Mouse (Mus musculus): Measurements from ENCODE around the gene Xpo5.

Xpo5 gene

GRCm38 (mm10) chr17:46202421-46203071 lies at the start of gene Xpo5, which contains the start of gene Polh:
Gene Xpo5 (plus strand): TSS chr17:46202782.
Gene Polh (minus strand): TSS chr17:46202645.
- peak; percentile 89 to 94 for DNase-seq (ENCODE audit: low spot score in 2 of 2)

- peak; percentile 88 to 90 for DNase-seq (ENCODE audit: low spot score in 2 of 2)
Observed at GRCm38 (mm10) chr17:46152847-46153782, 49.5 kb upstream of the Xpo5 start, which contains the start of gene Mad2l1bp. Gene Mad2l1bp (minus strand): TSS chr17:46153553.

- no peak for DNase-seq (ENCODE audit: low spot score in 2 of 2)
Observed at GRCm38 (mm10) chr17:46154336-46154735, 48.2 kb upstream of the Xpo5 start.

GRCm38 (mm10) chr17:46156680-46157079 lies 45.9 kb upstream of the Xpo5 start:
- no peak for DNase-seq (ENCODE audit: low spot score in 2 of 2)

GRCm38 (mm10) chr17:46157131-46157530 lies 45.5 kb upstream of the Xpo5 start:
- DNase-seq (ENCODE audit: low spot score in 2 of 2) = no peak

GRCm38 (mm10) chr17:46159236-46159635 lies 43.3 kb upstream of the Xpo5 start:
- no peak for DNase-seq (ENCODE audit: low spot score in 2 of 2)

- DNase-seq (ENCODE audit: low spot score in 2 of 2) = peak; percentile 88 to 93
Observed at GRCm38 (mm10) chr17:46160090-46160662, 42.4 kb upstream of the Xpo5 start.

GRCm38 (mm10) chr17:46160686-46161085 lies 41.9 kb upstream of the Xpo5 start, which contains the start of gene Gtpbp2:
Gene Gtpbp2 (plus strand): TSS chr17:46161032.
- DNase-seq (ENCODE audit: low spot score in 2 of 2) = peak; percentile 93 to 96

- no peak for DNase-seq (ENCODE audit: low spot score in 2 of 2)
Observed at GRCm38 (mm10) chr17:46161179-46161578, 41.4 kb upstream of the Xpo5 start.

GRCm38 (mm10) chr17:46161710-46162109 lies 40.9 kb upstream of the Xpo5 start:
- DNase-seq (ENCODE audit: low spot score in 2 of 2) = no peak

GRCm38 (mm10) chr17:46162551-46162950 lies 40.0 kb upstream of the Xpo5 start:
- no peak for DNase-seq (ENCODE audit: low spot score in 2 of 2)

GRCm38 (mm10) chr17:46162951-46163421 lies 39.6 kb upstream of the Xpo5 start:
- DNase-seq (ENCODE audit: low spot score in 2 of 2) = peak; percentile 64 to 65

- DNase-seq (ENCODE audit: low spot score in 2 of 2) = no peak
Observed at GRCm38 (mm10) chr17:46164301-46164700, 38.3 kb upstream of the Xpo5 start.

- no peak for DNase-seq (ENCODE audit: low spot score in 2 of 2)
Observed at GRCm38 (mm10) chr17:46164791-46165190, 37.8 kb upstream of the Xpo5 start.

- DNase-seq (ENCODE audit: low spot score in 2 of 2) = no peak
Observed at GRCm38 (mm10) chr17:46165460-46165859, 37.1 kb upstream of the Xpo5 start.

- no peak for DNase-seq (ENCODE audit: low spot score in 2 of 2)
Observed at GRCm38 (mm10) chr17:46166270-46166669, 36.3 kb upstream of the Xpo5 start.

- no peak for DNase-seq (ENCODE audit: low spot score in 2 of 2)
Observed at GRCm38 (mm10) chr17:46167014-46167413, 35.6 kb upstream of the Xpo5 start.

GRCm38 (mm10) chr17:46168318-46168717 lies 34.3 kb upstream of the Xpo5 start:
- no peak for DNase-seq (ENCODE audit: low spot score in 2 of 2)

- DNase-seq (ENCODE audit: low spot score in 2 of 2) = no peak
Observed at GRCm38 (mm10) chr17:46168768-46169167, 33.8 kb upstream of the Xpo5 start.

- peak in 1 of 2 experiments; percentile 63 for DNase-seq (ENCODE audit: low spot score in 2 of 2)
Observed at GRCm38 (mm10) chr17:46170538-46170937, 32.0 kb upstream of the Xpo5 start.

- no peak for DNase-seq (ENCODE audit: low spot score in 2 of 2)
Observed at GRCm38 (mm10) chr17:46182273-46182672, 20.3 kb upstream of the Xpo5 start.

GRCm38 (mm10) chr17:46188829-46189228 lies 13.8 kb upstream of the Xpo5 start:
- DNase-seq (ENCODE audit: low spot score in 2 of 2) = no peak
